Mouse (Mus musculus) megakaryocyte-erythroid progenitor cell, adult 5-6 weeks (primary cell): ENCODE results near the gene Tbc1d30. TPM values are rescaled to one million over a fixed set of nuclear protein-coding genes. Genes with fewer than 3 reads are reported as not detected.

Source experiments
- ATAC-seq: replicated peaks from 2 replicates; pipeline ENCODE4 v1.8.0; 2016; ENCODE audit warnings: mild to moderate bottlenecking, inconsistent platforms; ENCODE audit not compliant: severe bottlenecking, poor library complexity, low FRiP score, low TSS enrichment
- total RNA-seq, 2 experiments: library from RNA; stranded (forward) in 1 of 2; stranded (reverse) in 1 of 2; fragments of 200-1000, 215-1000 nt in 1 of 2; fragments of >200 nt in 1 of 2; fragmentation: Nextera tagmentation in 1 of 2; gene quantifications; 2 replicates each; pipeline ENCODE4 v1.2.3; 2014 to 2017

Gene Tbc1d30
- 0.57 TPM in 1 of 2 replicates, not detected in the other for total RNA-seq (2014; fragmentation: Nextera tagmentation)
- total RNA-seq (2017) = 0.57 TPM in 1 of 2 replicates, not detected in the other

GRCm38 (mm10) chr10:121351066-121351581 is at the start of gene Tbc1d30:
Gene Tbc1d30 (minus strand): TSS chr10:121351278.
- peak; percentile 77 for ATAC-seq

- no peak for ATAC-seq
Measured at GRCm38 (mm10) chr10:121398599-121398998, 47.5 kb upstream of the Tbc1d30 start.

DNA sequence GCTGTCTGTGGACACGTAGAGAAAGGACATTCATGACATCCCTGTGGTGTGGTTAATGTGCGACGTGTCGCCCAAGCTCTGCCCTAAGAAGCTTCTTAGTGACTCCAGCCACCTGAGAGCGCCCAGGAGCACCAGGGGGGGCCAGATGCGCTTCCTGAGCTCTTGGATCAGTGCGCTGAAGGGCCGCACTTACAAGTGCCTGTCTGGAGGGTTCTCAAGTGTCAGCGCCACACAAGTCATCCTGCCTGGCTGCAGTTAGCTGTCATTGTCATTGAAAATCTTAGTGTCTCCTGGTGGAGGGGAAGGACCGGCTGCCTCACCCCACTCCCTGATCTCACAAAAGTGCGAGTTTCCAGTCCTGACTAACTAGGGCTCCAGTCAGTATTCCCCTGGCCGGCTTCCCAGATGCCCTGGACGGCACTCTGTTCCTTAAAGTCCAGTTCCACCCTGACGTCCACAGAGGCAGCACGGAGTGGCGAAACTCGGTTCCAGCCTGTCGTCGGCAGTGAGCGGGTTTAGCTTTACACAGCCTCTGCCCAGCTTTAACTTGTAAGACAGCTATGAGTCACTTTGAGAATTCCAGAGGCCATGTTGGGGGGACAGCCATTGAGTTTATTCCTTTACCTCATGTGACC is 44.6 kb upstream of the Tbc1d30 start:
- no peak for ATAC-seq

DNA sequence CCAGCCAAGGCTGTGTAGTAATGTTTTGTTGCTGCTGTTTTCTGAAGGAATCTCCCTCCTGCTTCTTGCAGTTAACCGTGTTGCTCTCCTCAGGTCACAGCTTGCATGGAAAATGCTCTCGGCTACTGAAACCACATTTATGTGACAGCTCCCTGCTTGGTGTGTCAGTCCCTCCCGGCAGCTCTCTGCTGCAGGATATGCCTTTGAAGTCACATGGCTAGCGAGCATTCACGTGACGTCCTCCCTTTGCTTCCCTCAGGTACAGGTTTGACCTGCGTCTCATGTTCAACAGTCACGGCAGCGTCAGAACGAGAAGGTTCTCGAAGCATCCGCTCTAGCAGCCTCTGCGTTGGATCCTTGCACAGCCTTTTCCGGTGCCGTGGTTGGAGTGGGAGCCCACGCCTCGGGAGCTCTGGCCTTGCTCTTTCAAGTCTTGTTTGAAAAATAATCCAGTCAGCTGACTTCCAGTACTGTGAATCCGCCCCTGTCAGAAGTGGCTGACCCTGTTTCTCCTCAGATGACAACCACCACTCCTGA is 43.8 kb upstream of the Tbc1d30 start:
- no peak for ATAC-seq

DNA sequence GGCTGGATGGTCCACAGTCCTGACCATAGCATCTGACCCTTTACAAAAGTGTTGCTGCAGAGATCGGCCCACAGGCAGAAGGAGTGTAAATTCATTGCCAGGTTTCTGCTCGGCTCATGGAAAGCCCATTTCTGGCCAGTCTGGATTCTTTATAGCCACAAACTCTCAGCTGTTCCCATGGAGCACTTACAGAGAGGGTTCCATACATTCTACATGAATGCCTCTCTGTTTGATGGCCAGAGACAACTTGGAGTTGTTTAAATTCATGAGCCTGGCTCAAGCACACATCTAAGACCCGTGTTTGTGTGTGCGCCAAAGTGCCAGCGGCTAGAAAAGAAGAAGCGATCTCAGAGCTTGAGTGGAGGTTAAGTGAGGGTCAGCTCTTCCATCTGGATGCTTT is 43.2 kb upstream of the Tbc1d30 start:
- no peak for ATAC-seq

DNA sequence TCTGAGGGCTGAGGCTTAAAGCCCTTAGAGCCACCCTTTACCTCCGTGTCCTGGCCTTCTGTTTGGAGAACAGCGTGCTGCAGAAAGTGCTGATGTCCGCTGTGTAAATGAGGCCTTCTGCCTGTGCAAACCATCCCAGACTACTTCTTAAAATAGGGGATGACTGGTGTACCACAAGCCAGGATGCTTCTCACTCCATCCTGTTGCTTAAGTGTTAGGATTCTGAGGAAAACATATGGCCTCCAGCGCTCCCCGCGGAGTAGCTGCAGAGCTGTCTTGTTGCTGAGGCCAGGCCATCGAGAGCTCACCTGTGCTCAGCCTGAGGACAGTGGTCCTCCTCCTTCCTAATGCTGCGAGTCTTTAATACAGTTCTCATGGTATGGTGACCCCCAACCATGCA is 40.8 kb upstream of the Tbc1d30 start:
- no peak for ATAC-seq

GRCm38 (mm10) chr10:121390602-121391001 is 39.5 kb upstream of the Tbc1d30 start:
- no peak for ATAC-seq

GRCm38 (mm10) chr10:121386347-121386746 is 35.3 kb upstream of the Tbc1d30 start:
- ATAC-seq = no peak

- ATAC-seq = no peak
Measured at GRCm38 (mm10) chr10:121385695-121386094, 34.6 kb upstream of the Tbc1d30 start.

DNA sequence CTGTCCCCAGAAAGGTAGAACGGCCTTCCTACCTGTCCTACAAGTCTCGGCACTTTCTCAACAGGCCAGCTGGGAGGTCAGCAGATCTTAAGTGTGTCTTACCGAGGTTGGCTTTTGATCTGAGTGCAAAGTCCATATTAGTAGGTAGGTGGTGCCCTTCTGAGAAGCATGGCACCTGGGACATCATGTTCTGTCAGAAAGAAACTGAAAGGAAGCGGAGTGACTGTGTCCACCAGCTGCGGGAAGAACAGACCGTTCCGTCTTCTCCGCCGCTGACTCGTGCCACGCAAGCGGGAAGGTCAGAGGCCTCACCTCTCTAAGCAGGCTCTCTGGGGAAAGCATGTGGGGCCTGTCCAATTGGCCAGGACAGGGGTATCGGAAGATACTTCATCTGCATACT is 33.6 kb upstream of the Tbc1d30 start:
- no peak for ATAC-seq

DNA sequence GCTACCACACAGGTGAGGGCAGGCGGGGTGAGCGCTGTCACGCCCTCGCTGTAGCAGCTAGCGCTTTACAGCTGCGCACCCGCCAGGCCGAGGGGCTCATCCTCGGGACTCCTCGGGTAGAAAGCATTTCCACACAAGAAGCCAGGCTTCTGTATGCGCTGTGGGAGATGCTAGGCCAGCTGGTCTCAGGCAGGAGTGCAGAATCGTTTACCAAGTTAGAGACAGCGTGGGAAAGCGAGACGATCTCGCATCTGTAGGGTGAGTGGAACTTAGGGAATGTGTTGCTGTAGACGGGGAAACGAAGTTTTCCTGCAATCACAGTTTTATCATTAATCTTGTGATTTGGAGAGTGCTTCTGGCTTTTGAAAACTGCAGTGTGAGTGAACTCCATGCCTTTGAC is 30.2 kb upstream of the Tbc1d30 start:
- no peak for ATAC-seq

- no peak for ATAC-seq
Measured at GRCm38 (mm10) chr10:121379387-121379786, 28.3 kb upstream of the Tbc1d30 start.

GRCm38 (mm10) chr10:121376530-121377271 is 25.6 kb upstream of the Tbc1d30 start:
- ATAC-seq = no peak

DNA sequence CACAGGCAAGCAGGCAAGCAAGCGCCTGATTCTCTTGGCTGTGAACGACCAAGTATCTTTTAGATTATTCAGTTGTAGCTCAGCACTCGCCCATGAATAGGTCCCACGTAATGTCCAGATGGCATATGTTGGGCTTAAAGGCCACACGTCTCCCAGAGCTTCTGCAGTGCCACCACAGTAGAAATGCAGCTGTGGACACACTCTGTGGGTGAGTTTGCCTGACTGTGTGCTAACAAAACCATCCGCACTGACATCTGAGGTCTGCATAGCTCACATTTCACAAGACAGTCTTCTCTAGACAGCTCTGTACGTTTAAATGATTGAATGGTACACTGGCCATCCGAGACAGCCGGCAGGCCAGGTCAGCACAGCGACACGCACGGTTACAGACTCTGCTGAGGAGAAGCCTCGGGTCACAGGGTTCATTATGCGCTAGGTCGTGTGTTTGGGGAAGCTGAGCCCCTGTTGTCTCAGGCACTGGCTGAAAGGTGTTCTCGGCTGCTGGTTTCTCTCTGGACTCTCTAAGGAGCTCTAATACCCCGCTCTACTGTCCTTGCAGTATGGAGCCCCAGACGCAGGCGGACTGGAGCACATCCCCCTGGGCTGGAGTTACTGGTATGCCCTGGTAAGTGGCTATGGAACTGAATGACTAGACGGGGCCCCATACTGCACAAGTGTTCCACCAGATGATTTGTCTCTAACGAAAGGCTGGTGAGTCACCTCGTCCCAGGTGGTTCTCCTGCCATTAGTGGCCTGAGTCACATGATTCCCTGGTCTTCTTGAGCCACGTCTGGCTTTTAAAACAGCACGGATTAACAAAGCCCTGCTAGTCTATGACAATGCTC is 24.8 kb upstream of the Tbc1d30 start:
- no peak for ATAC-seq

DNA sequence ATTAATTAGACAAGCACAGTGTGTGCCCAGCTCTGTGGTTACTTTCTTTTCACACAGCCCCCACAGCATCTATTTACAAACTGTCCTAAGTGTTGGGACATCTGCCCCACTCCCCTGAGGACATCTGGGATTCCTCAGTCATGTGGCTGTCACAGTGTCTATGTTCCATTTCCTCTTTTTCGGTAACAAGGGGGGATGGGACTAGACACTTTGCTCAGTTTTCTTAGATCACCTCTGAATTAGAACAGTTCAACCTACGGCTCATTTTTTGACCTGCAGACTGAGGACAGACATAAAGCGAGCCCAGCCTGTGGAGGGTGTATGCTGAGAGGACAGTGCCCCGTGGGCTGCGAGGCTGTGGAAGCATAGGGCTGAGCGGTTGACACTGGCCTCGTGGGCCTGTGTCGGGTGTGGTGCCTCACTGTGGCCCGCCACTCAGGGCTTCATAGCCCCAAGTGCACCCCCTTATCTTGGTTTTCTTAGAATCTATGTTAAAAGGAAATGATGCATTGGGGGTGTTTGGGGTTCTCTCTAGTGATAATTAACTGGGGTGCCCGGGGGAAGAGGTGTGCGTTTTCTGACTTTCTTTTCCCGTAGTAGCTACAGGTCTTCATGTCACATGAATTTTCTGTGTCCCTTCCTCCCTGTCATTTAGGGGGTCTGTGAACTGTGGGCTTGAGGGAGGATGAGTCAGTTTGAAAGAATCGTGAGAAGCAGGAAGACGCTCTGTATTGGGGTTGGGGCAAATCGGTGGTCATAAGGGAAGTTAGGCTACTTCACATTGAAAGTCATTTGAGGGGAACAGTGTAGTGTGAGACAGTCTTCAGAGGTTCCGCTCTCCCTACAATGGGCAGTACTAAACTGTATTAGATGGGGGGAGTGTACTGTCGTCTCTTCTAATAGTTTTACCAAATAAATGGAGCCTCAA is 23.9 kb upstream of the Tbc1d30 start:
- peak; percentile 76 for ATAC-seq

DNA sequence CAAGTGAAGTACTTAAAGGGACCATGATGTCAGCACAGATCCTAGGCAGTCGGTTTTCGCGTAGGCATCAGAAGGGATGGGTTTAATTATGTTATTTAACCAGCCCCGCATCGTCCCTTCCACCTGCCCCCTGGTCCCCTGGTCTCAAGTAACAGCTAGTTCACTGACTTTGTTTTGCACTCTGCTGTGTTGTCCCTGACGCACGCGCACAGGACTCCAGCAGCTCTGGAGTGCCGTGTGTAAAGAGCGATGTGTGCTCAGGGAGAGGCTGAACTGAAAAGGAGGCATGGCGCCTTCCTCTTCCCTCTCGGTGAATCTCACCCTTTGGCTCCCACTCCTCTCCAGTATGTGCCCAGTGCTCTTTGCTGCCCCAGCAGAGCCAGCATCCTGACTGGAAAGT is 22.9 kb upstream of the Tbc1d30 start:
- no peak for ATAC-seq

DNA sequence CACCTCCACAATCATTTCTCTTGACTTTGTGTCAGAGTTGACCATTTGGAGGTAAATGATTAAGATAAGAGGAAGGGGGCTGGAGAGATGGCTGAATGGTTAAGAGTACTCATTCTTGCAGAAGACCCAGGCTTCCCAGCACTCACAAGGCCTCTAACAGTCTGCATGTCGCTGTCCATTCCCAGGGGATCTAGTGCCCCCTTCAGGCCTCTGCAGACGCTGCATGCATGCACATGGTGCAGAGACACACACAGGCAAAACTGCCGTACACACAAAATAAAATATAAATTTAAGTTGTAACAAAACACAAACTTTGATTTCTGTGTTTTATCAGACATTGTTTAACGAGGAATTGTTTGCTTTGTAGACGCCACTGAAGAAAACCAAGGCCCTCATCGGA is 19.7 kb upstream of the Tbc1d30 start:
- no peak for ATAC-seq

DNA sequence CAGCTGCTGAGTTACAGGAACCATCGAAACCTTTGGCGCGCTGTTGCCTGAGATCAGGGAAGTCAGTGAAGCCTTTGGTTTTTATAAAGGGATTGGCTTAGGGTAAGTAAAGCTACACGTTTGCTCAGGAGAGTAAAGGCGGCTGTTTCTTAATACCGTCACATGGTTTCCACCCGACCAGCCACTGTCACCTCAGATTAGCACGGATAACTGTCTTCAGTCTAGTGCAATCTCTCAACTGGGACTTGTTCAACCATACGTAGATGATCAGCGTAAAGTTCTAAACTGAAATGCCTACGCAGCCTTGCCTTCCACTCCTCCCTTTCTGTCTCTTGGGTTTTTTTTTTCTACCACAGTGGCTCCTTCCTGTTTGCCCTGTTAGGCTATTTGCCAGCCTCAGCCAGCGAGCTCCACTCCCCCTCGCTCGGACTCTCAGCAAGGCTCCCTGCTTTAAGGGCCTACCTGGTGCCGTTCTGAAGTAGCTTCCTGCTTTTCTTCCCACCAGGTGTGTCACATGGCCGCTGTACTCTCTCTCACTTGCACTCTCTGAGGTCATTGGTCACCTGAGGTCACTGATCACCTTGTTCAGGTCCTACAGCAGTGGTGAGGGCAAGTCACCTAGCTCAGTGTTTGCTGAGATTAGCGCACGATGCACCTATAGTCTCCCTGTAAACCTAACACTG is 17.8 kb upstream of the Tbc1d30 start:
- ATAC-seq = peak; percentile 59
